ENCODE assay signal across 21 mouse cellular contexts in the genomic region with DNA sequence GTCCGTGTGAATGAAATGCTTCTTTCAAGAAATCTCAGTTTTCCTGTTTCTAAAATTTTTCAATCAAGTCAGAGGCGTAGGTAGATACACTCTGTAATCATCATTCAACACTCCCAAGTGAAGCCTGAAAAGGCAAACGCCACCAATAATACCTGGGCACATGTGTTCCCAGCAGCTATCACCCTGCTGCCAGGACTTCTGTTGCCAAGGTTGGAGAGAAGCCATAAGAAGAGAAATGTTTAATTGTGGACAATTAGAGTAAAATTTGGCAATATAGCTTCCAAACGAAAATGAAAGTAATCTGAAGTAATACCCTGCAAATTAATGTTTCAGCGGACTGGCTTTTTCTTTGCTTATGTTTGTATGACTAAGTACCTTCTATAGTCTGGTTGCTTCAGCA.
"Had no signal": no experiment of that assay in that cellular context is flagged by ENCODE, and none has a peak within 500 bp of the region (broad histone marks: within the 10 kb centered on the region; RNA-seq: fewer than 3 reads in every experiment).

No protein-coding gene starts in this region.

- ATAC-seq: midbrain, embryonic 13.5 days; midbrain, embryonic 16.5 days had no signal

- H3K27me3 ChIP-seq: liver, embryonic 15.5 days; lung, embryonic 15.5 days; megakaryocyte, embryonic 14.5 days; midbrain, embryonic 13.5 days; neural tube, embryonic 13.5 days; stomach, embryonic 15.5 days had no signal

- H3K36me3 ChIP-seq: lung, embryonic 15.5 days; midbrain, embryonic 10.5 days; stomach, embryonic 15.5 days had no signal

- H3K27ac ChIP-seq: layer of hippocampus, adult 2 months; liver, embryonic 15.5 days; lung, embryonic 15.5 days; midbrain, embryonic 10.5 days; midbrain, embryonic 13.5 days; neural tube, embryonic 13.5 days; stomach, embryonic 15.5 days had no signal

- H3K4me2 ChIP-seq: liver, embryonic 11.5 days; liver, embryonic 15.5 days; lung, embryonic 15.5 days; midbrain, embryonic 13.5 days; neural tube, embryonic 13.5 days; stomach, embryonic 15.5 days had no signal

- H3K9ac ChIP-seq: liver, embryonic 15.5 days; lung, embryonic 15.5 days; midbrain, embryonic 13.5 days; neural tube, embryonic 13.5 days; stomach, embryonic 15.5 days had no signal

- H3K4me1 ChIP-seq: liver, embryonic 15.5 days; lung, embryonic 15.5 days; megakaryocyte, embryonic 14.5 days; midbrain, embryonic 10.5 days; midbrain, embryonic 13.5 days; neural tube, embryonic 13.5 days; stomach, embryonic 15.5 days had no signal

- DNase-seq: kidney, postnatal 14 days; kidney, postnatal 4 days; layer of hippocampus, adult 9-11 months; lung, adult 18-20 months; lung, postnatal 10 days; lung, postnatal 36 days; retina, postnatal 1 day; right cerebral cortex, postnatal 25 days; spleen, adult 18-20 months; thymus, postnatal 25 days had no signal

- H3K4me3 ChIP-seq: layer of hippocampus, adult 2 months; liver, embryonic 15.5 days; lung, embryonic 15.5 days; megakaryocyte, embryonic 14.5 days; midbrain, embryonic 10.5 days; midbrain, embryonic 13.5 days; myocyte; neural tube, embryonic 13.5 days; stomach, embryonic 15.5 days had no signal

- H3K9me3 ChIP-seq: liver, embryonic 15.5 days; lung, embryonic 15.5 days; megakaryocyte, embryonic 14.5 days; midbrain, embryonic 10.5 days; midbrain, embryonic 13.5 days; neural tube, embryonic 13.5 days; stomach, embryonic 15.5 days had no signal
